Mouse (Mus musculus): ENCODE data around the gene Wscd2. TPM values are rescaled to one million over a fixed set of nuclear protein-coding genes. Genes with fewer than 3 reads are reported as not detected.
A peak's percentile ranks its signal among the peaks of the same experiment; 100 is the strongest.

Gene Wscd2
- polyA plus RNA-seq, 1 experiment from 2014 or later: 9.1 TPM

DNA sequence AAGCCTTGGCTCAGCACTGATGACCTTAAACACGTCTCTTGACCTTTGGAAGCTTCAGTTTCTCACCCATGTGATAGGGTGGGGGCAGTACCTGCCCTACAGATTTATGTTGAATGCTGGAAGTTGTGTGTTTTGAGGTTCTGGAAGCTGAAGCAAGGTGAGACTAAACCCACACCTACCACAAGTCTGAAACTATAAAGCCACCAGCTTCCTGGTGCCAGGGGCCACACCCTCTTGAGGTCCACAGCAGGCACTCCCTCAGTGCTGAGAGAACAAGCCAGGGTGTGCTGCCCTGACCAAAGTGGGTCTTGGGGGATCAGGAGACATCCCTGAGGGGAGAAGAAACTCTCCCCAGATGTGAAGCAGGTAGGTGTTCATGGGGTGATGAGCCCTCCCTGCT is 48.7 kb downstream of the Wscd2 start:
- 84% methylated on average over 1 of the region's 1 CpGs for WGBS
- DNase-seq (ENCODE audit: low spot score, missing footprints) (no peak), ATAC-seq (ENCODE audit: low FRiP score) (no peak)
- H3K27me3 ChIP-seq (ENCODE audit: control insufficient read depth, insufficient read depth, low read length): no peaks in the 10 kb centered on the region
- H3K27ac ChIP-seq (ENCODE audit: low read depth, low read length): no peak overlapping the region
- no peak overlapping the region for H3K9ac ChIP-seq (ENCODE audit: low read length)
- H3K9me3 ChIP-seq (ENCODE audit: control insufficient read depth, low read length): no peaks in the 10 kb centered on the region
- no peak overlapping the region for H3K4me2 ChIP-seq
- H3K4me3 ChIP-seq (ENCODE audit: low read depth, low read length): no peak overlapping the region
- no peaks in the 10 kb centered on the region for H3K36me3 ChIP-seq (ENCODE audit: control insufficient read depth, insufficient read depth, low read length)
- no peaks in the 10 kb centered on the region; the same call in 1 of the 2 replicates for H3K4me1 ChIP-seq (ENCODE audit: control insufficient read depth, insufficient read depth, low read length)

DNA sequence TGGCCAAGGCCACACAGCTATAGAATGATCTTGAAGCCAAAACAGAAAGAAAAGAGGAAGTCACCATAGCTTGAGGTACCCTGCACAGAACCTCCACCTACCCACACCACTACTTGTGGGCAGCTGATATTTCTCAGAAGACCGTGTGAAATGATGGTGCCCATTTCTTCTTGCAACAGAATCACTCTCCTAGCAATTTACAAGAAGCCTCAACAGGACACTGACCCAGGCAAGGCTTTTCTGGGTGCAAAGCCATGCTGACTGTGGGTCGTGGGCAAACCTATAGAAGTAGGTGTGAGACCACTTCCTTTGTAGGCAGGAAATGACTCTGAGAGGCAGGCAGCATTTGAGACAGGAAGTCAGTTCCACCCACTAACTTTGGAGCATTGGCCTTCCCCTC is 49.3 kb downstream of the Wscd2 start:
- Histone ChIP-seq H3K27ac (ENCODE audit: low read depth, low read length) (no peak overlapping the region), H3K9me3 (ENCODE audit: control insufficient read depth, low read length) (no peaks in the 10 kb centered on the region), H3K4me3 (ENCODE audit: low read depth, low read length) (no peak overlapping the region), H3K4me1 (ENCODE audit: control insufficient read depth, insufficient read depth, low read length) (no peaks in the 10 kb centered on the region; the same call in 1 of the 2 replicates), H3K27me3 (ENCODE audit: control insufficient read depth, insufficient read depth, low read length) (no peaks in the 10 kb centered on the region), H3K4me2 (no peak overlapping the region), H3K36me3 (ENCODE audit: control insufficient read depth, insufficient read depth, low read length) (no peaks in the 10 kb centered on the region), H3K9ac (ENCODE audit: low read length) (no peak overlapping the region)
- DNase-seq (ENCODE audit: low spot score, missing footprints) (no peak), ATAC-seq (ENCODE audit: low FRiP score) (no peak)
- WGBS: 82% methylated on average over 2 of the region's 2 CpGs

DNA sequence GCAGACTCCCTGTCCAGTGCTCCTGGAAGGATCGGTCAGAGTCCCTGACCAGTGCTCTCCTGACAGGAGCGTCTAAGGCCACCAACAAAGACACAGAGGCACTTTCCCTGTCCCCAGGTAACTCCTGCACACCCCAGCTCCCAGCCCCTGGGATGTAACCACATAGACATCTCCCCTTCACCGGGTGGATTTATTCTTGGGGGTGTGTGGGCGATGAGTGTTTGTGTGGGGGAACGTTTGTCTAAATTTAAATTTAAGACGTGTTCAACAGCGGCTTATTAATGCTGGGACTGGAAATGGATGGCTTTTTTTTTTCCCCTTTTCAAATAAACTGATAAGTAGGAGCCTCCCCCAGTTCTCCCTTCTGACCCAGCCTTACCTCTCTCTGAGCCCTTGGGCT is 49.7 kb downstream of the Wscd2 start:
- Histone ChIP-seq H3K9ac (ENCODE audit: low read length) (no peak overlapping the region), H3K9me3 (ENCODE audit: control insufficient read depth, low read length) (no peaks in the 10 kb centered on the region), H3K4me2 (no peak overlapping the region), H3K27ac (ENCODE audit: low read depth, low read length) (no peak overlapping the region), H3K27me3 (ENCODE audit: control insufficient read depth, insufficient read depth, low read length) (no peaks in the 10 kb centered on the region), H3K4me1 (ENCODE audit: control insufficient read depth, insufficient read depth, low read length) (no peaks in the 10 kb centered on the region; the same call in 1 of the 2 replicates), H3K4me3 (ENCODE audit: low read depth, low read length) (no peak overlapping the region), H3K36me3 (ENCODE audit: control insufficient read depth, insufficient read depth, low read length) (no peaks in the 10 kb centered on the region)
- no peak for ATAC-seq (ENCODE audit: low FRiP score)
- DNase-seq (ENCODE audit: low spot score, missing footprints): peak; percentile 28
- 94% methylated on average over 7 of the region's 7 CpGs for WGBS

DNA sequence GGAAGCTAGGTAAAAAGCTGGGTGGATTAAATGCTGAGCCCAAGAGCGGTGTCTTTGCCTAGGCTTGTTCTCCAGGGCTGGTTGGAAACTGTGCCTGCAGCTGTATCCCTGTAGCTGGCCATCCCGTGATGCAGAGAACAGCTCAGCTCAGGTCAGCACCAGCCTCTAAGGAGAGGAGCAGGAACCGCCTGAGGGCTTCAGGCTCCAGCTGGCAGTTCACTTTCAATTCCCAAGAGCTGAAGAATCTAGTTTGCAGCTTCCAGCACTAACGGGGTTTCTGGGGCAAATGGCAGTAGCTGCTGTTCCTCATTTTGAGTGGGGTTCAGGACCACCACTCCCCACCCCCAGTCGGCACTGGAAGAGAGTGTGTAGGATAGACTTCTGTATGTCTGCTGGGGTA is 51.1 kb downstream of the Wscd2 start:
- Histone ChIP-seq H3K9me3 (ENCODE audit: control insufficient read depth, low read length) (no peaks in the 10 kb centered on the region), H3K4me3 (ENCODE audit: low read depth, low read length) (no peak overlapping the region), H3K27ac (ENCODE audit: low read depth, low read length) (no peak overlapping the region), H3K4me2 (no peak overlapping the region), H3K36me3 (ENCODE audit: control insufficient read depth, insufficient read depth, low read length) (no peaks in the 10 kb centered on the region), H3K4me1 (ENCODE audit: control insufficient read depth, insufficient read depth, low read length) (no peaks in the 10 kb centered on the region; the same call in 1 of the 2 replicates), H3K27me3 (ENCODE audit: control insufficient read depth, insufficient read depth, low read length) (no peaks in the 10 kb centered on the region), H3K9ac (ENCODE audit: low read length) (no peak overlapping the region)
- ATAC-seq (ENCODE audit: low FRiP score) (no peak), DNase-seq (ENCODE audit: low spot score, missing footprints) (peak; percentile 82)
- 64% methylated on average over 5 of the region's 5 CpGs for WGBS

DNA sequence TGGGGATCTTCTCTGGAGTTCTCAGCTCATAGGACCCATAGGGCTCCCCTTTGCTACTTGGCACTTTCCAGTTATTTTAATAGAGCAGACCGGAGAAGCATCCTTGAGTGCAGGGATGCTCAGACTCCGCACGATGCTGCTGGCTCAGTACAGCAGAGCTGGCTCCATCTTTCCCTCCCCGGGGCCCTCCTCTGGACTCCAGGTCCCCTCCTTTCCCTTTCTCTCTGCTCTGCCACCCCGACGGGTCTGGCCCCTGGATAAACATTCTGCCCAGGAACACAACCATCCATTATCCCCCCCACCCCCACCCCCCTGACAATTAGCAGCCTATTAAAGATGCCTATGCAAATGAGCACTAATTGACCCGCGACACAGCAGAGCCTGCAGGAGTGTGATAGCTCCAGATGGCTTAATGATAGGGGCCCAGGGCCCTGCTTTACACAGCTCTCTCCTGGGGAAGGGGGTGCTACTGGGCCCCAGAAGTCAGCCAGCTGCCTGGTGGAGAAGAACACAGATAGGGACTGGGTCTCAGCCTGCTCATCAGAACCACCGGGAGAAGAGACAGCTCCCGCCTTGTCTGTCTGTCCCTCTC is 52.8 kb downstream of the Wscd2 start:
- Histone ChIP-seq H3K9ac (ENCODE audit: low read length) (no peak overlapping the region), H3K4me3 (ENCODE audit: low read depth, low read length) (no peak overlapping the region), H3K27ac (ENCODE audit: low read depth, low read length) (no peak overlapping the region), H3K9me3 (ENCODE audit: control insufficient read depth, low read length) (no peaks in the 10 kb centered on the region), H3K36me3 (ENCODE audit: control insufficient read depth, insufficient read depth, low read length) (no peaks in the 10 kb centered on the region), H3K4me1 (ENCODE audit: control insufficient read depth, insufficient read depth, low read length) (no peaks in the 10 kb centered on the region; the same call in 1 of the 2 replicates), H3K27me3 (ENCODE audit: control insufficient read depth, insufficient read depth, low read length) (no peaks in the 10 kb centered on the region), H3K4me2 (no peak overlapping the region)
- DNase-seq (ENCODE audit: low spot score, missing footprints): peak; percentile 44
- WGBS: 51% methylated on average over 10 of the region's 10 CpGs
- ATAC-seq (ENCODE audit: low FRiP score): no peak

DNA sequence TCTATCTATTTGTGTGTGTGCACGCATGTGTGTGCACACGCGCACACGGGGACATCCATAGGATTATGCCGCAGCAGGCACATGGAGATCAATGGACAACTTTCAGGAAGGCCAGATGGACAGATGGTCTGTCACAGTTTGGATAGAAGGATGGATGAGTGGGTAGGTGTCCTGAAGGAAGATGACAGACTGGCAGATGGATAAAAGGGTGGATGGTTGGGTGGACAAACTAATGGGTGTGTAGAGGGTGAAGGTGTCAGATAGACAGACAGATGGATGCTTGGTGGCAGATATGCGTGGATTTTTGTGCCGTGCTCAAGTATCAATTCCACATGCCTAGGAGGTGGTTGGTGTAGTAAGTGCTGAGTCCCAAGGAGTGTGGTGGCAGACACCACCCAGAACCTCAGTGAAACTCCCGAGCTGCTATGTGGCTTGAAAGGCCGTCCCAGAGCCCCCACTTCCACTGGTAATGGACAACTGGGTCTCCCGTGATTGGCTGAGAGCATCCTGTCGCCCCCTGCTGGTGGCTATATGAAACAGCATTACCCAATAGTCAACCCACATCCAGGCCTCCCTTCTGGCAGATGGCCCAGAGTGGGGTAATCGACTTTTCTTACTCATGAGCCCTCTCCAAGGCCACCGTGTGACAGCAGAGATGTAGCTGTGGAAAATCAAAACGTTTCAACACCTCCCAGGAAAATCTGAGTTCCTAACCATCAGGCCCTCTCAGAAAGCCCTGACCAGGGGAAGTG is 58.0 kb downstream of the Wscd2 start:
- ATAC-seq (ENCODE audit: low FRiP score) (no peak), DNase-seq (ENCODE audit: low spot score, missing footprints) (peak; percentile 84)
- WGBS: 59% methylated on average over 14 of the region's 14 CpGs
- Histone ChIP-seq H3K36me3 (ENCODE audit: control insufficient read depth, insufficient read depth, low read length) (no peaks in the 10 kb centered on the region), H3K4me3 (ENCODE audit: low read depth, low read length) (no peak overlapping the region), H3K27ac (ENCODE audit: low read depth, low read length) (no peak overlapping the region), H3K4me1 (ENCODE audit: control insufficient read depth, insufficient read depth, low read length) (no peaks in the 10 kb centered on the region; the same call in 1 of the 2 replicates), H3K27me3 (ENCODE audit: control insufficient read depth, insufficient read depth, low read length) (no peaks in the 10 kb centered on the region), H3K9me3 (ENCODE audit: control insufficient read depth, low read length) (no peaks in the 10 kb centered on the region), H3K9ac (ENCODE audit: low read length) (no peak overlapping the region), H3K4me2 (no peak overlapping the region)

DNA sequence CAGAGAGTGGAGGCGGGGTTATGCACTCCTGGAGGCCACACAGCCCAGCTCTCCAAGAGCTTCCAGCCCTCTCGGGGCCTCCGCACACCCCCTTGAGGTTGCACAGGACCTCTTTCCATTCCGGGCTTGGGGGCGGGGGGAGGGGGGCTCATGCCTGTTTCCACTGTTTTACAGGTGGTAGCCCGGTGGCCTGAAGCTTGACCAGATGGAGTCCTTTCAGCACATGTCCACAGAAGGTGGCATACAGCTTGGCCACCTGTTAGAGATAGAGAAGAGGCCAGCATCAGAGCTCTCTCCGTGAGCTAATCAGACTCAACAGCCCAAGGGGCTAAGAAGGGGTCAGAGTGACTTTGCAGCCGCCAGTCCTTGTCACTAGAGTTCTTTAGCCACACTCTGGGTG is 60.1 kb downstream of the Wscd2 start:
- Histone ChIP-seq H3K36me3 (ENCODE audit: control insufficient read depth, insufficient read depth, low read length) (no peaks in the 10 kb centered on the region), H3K9me3 (ENCODE audit: control insufficient read depth, low read length) (no peaks in the 10 kb centered on the region), H3K4me1 (ENCODE audit: control insufficient read depth, insufficient read depth, low read length) (no peaks in the 10 kb centered on the region), H3K4me3 (ENCODE audit: low read depth, low read length) (no peak overlapping the region), H3K9ac (ENCODE audit: low read length) (no peak overlapping the region), H3K27me3 (ENCODE audit: control insufficient read depth, insufficient read depth, low read length) (no peaks in the 10 kb centered on the region), H3K27ac (ENCODE audit: low read depth, low read length) (no peak overlapping the region), H3K4me2 (no peak overlapping the region)
- DNase-seq (ENCODE audit: low spot score, missing footprints) (no peak), ATAC-seq (ENCODE audit: low FRiP score) (no peak)
- 68% methylated on average over 8 of the region's 8 CpGs for WGBS

DNA sequence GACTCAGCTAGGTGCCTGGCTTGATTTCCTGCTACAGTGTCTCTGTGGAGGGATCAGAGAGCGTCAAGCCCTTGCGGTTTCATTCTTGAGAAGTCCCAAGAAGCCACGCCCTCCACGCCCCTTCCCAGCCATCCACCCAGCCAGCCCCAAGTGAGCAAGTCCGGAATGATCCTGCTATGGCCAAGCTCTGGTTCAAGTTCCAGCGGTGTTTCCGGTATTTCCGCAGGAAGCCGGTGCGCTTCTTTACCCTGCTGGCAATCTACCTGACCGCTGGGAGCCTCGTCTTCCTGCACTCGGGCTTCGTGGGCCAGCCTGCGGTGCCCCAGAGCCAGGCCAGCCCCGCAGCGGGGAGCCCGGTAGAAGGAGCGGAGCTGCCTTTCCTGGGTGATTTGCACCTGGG is 60.6 kb downstream of the Wscd2 start:
- 28% methylated on average over 19 of the region's 19 CpGs for WGBS
- H3K9ac ChIP-seq (ENCODE audit: low read length): no peak overlapping the region
- ATAC-seq (ENCODE audit: low FRiP score): no peak

DNA sequence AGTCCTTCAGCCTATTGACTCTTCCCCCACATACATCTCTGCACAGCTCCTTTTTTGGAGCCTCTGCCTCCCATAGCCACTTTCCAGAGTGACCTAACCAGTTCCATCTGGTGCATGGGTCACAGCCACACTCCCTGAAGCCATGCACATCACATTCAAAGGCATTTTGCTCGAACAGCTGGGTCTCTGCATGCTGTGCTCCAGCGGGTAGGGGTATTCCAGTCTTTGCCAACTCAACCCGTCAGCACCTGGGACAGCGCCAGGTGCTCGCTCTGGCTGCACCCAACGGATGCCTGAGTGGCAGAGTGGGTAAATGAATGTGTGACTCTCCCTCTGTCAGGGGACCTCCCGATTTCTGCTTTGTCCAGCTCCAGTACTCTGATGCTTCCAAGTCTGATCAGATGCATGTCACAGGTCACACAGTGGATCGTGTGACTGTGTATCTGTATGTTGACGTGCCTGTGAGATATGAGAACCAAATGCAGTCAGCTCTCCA is 63.3 kb downstream of the Wscd2 start:
- Histone ChIP-seq H3K9ac (ENCODE audit: low read length) (no peak overlapping the region), H3K27me3 (ENCODE audit: control insufficient read depth, insufficient read depth, low read length) (no peaks in the 10 kb centered on the region), H3K4me2 (no peak overlapping the region), H3K4me1 (ENCODE audit: control insufficient read depth, insufficient read depth, low read length) (no peaks in the 10 kb centered on the region), H3K27ac (ENCODE audit: low read depth, low read length) (no peak overlapping the region), H3K36me3 (ENCODE audit: control insufficient read depth, insufficient read depth, low read length) (no peaks in the 10 kb centered on the region), H3K4me3 (ENCODE audit: low read depth, low read length) (no peak overlapping the region), H3K9me3 (ENCODE audit: control insufficient read depth, low read length) (no peaks in the 10 kb centered on the region)
- ATAC-seq (ENCODE audit: low FRiP score) (no peak), DNase-seq (ENCODE audit: low spot score, missing footprints) (peak; percentile 91)
- WGBS: 17% methylated on average over 9 of the region's 9 CpGs

More for the DNA sequence above, 60.6 kb downstream of the Wscd2 start:
- H3K27ac ChIP-seq (ENCODE audit: low read depth, low read length): no peak overlapping the region
- no peaks in the 10 kb centered on the region for H3K4me1 ChIP-seq (ENCODE audit: control insufficient read depth, insufficient read depth, low read length)
- H3K27me3 ChIP-seq (ENCODE audit: control insufficient read depth, insufficient read depth, low read length): no peaks in the 10 kb centered on the region
- H3K36me3 ChIP-seq (ENCODE audit: control insufficient read depth, insufficient read depth, low read length): no peaks in the 10 kb centered on the region
- no peak for DNase-seq (ENCODE audit: low spot score, missing footprints)
- no peak overlapping the region for H3K4me3 ChIP-seq (ENCODE audit: low read depth, low read length)
- H3K9me3 ChIP-seq (ENCODE audit: control insufficient read depth, low read length): no peaks in the 10 kb centered on the region
- no peak overlapping the region for H3K4me2 ChIP-seq

Data from midbrain, embryonic 11.5 days (tissue).